Mouse (Mus musculus) inflammation-experienced regulatory T-cells, adult 6 months (primary cell): Measurements from ENCODE around the gene Pip4k2c. TPM values are rescaled to one million over a fixed set of nuclear protein-coding genes. Genes with fewer than 3 reads are reported as not detected.

Experiments used
- polyA plus RNA-seq, 3 experiments: library from polyadenylated mRNA; unstranded; fragments of 100-300 nt; shearing (Covaris generic); gene quantifications; one replicate each; pipeline ENCODE4 v1.2.1; 2017

Gene Pip4k2c
- polyA plus RNA-seq, 3 experiments from 2014 or later = 25.7 to 32.1 (median 26.0) TPM

Other genes starting within 250 kb of the Pip4k2c start
- 10 to 100 TPM; 26.2 to 47.1 (median 38.5) TPM for gene Ctdsp2, start 232.9 kb downstream of the Pip4k2c start, polyA plus RNA-seq
- gene Avil, start 210.9 kb downstream of the Pip4k2c start, polyA plus RNA-seq = under 1 TPM in 2 of 3 experiments, not detected in 1; 0.11 to 0.36 TPM
- gene Tsfm, start 180.7 kb downstream of the Pip4k2c start, polyA plus RNA-seq = 10 to 100 TPM; 40.0 to 50.0 (median 48.3) TPM
- gene Mettl1, start 170.2 kb downstream of the Pip4k2c start, polyA plus RNA-seq = 10 to 100 TPM; 10.8 to 37.6 (median 28.4) TPM
- under 1 TPM in 1 of 3 experiments, not detected in 2; 0.46 TPM for gene Eef1akmt3, start 170.1 kb downstream of the Pip4k2c start, polyA plus RNA-seq
- not detected for gene Cyp27b1, start 163.3 kb downstream of the Pip4k2c start, polyA plus RNA-seq
- under 1 TPM; 0.35 to 0.84 (median 0.72) TPM for gene March9, start 151.4 kb downstream of the Pip4k2c start, polyA plus RNA-seq
- 100 to 1,000 TPM; 284 to 347 (median 295) TPM for gene Cdk4, start 148.1 kb downstream of the Pip4k2c start, polyA plus RNA-seq
- gene Tspan31, start 141.3 kb downstream of the Pip4k2c start, polyA plus RNA-seq = 100 to 1,000 TPM in 2 of 3 experiments, 10 to 100 TPM in 1; 97.8 to 134 (median 127) TPM
- 10 to 100 TPM; 25.9 to 32.1 (median 31.2) TPM for gene Agap2, start 136.3 kb downstream of the Pip4k2c start, polyA plus RNA-seq
- 10 to 100 TPM; 61.9 to 81.5 (median 75.8) TPM for gene Os9, start 90.5 kb downstream of the Pip4k2c start, polyA plus RNA-seq
- gene B4galnt1, start 46.4 kb downstream of the Pip4k2c start, polyA plus RNA-seq = 100 to 1,000 TPM; 181 to 204 (median 188) TPM
- gene Slc26a10, start 30.9 kb downstream of the Pip4k2c start, polyA plus RNA-seq = 1 to 10 TPM; 3.2 to 4.3 (median 3.2) TPM
- gene Arhgef25, start 21.5 kb downstream of the Pip4k2c start, polyA plus RNA-seq = under 1 TPM in 1 of 3 experiments, not detected in 2; 0.20 TPM
- 10 to 100 TPM; 35.2 to 56.0 (median 47.0) TPM for gene Dtx3, start 15.9 kb downstream of the Pip4k2c start, polyA plus RNA-seq
- under 1 TPM in 2 of 3 experiments, not detected in 1; 0.16 to 0.19 TPM for gene Kif5a, start 51.8 kb upstream of the Pip4k2c start, polyA plus RNA-seq
- gene Dctn2, start 54.8 kb upstream of the Pip4k2c start, polyA plus RNA-seq = 10 to 100 TPM; 54.0 to 61.1 (median 56.9) TPM
- gene Mbd6, start 77.4 kb upstream of the Pip4k2c start, polyA plus RNA-seq = 10 to 100 TPM in 1 of 3 experiments, 1 to 10 TPM in 2; 4.0 to 11.8 (median 6.4) TPM
- 10 to 100 TPM; 20.7 to 28.9 (median 21.3) TPM for gene Mars, start 100.2 kb upstream of the Pip4k2c start, polyA plus RNA-seq
- gene Arhgap9, start 110.4 kb upstream of the Pip4k2c start, polyA plus RNA-seq = 100 to 1,000 TPM in 2 of 3 experiments, 10 to 100 TPM in 1; 91.9 to 112 (median 108) TPM
- under 1 TPM in 2 of 3 experiments, not detected in 1; 0.49 to 0.56 TPM for gene Gli1, start 130.4 kb upstream of the Pip4k2c start, polyA plus RNA-seq
- gene Inhbe, start 142.8 kb upstream of the Pip4k2c start, polyA plus RNA-seq = not detected
- not detected for gene Inhbc, start 158.8 kb upstream of the Pip4k2c start, polyA plus RNA-seq
- 10 to 100 TPM; 11.8 to 17.6 (median 12.0) TPM for gene R3hdm2, start 168.7 kb upstream of the Pip4k2c start, polyA plus RNA-seq